Mouse (Mus musculus) midbrain, postnatal 0 days (tissue): ENCODE results near the gene Tctex1d2. TPM values are rescaled to one million over a fixed set of nuclear protein-coding genes. Genes with fewer than 3 reads are reported as not detected.
"Not testable (repeated sequence)": the region's sequence is repeated elsewhere in the genome, so short reads cannot be mapped to it uniquely, and the experiment has no call there.

Experiments used
- ATAC-seq: fragments of 200-750 bp; cut with Nextera tagmentation; 2 replicates; pipeline ENCODE4 v1.8.0; 2017; ENCODE audit warnings: moderate number of reproducible peaks, mild to moderate bottlenecking, moderate TSS enrichment, moderate library complexity; ENCODE audit not compliant: low FRiP score
- DNase-seq: peaks from one replicate; pipeline ENCODE4 v3.0.0-alpha.2; 2015; ENCODE audit warnings: low spot score
- H3K27ac ChIP-seq: fragments of 300-500 bp; sonication (generic); 2 replicates; pipeline ENCODE4 v1.5.1; 2014; ENCODE audit warnings: low read depth, mild to moderate bottlenecking, low read length, mixed read lengths
- H3K27me3 ChIP-seq: fragments of 300-500 bp; sonication (generic); 2 replicates; pipeline ENCODE4 v1.6.1; 2014; ENCODE audit warnings: low read length, control low read depth, mixed read lengths; ENCODE audit not compliant: insufficient read depth
- H3K36me3 ChIP-seq: fragments of 300-500 bp; sonication (generic); 2 replicates; pipeline ENCODE4 v1.6.1; 2014; ENCODE audit warnings: low read length, control low read depth, mixed read lengths; ENCODE audit not compliant: insufficient read depth
- H3K4me1 ChIP-seq: fragments of 300-500 bp; sonication (generic); 2 replicates; pipeline ENCODE4 v1.6.1; 2014; ENCODE audit warnings: mild to moderate bottlenecking, control low read depth, antibody characterized with exemption, low read length, mixed read lengths; ENCODE audit not compliant: insufficient read depth
- H3K4me2 ChIP-seq: fragments of 300-500 bp; sonication (generic); 2 replicates; pipeline ENCODE4 v1.6.1; 2014; ENCODE audit warnings: low read depth, mild to moderate bottlenecking, low read length, mixed read lengths; ENCODE audit not compliant: poor library complexity, severe bottlenecking
- H3K4me3 ChIP-seq: fragments of 300-500 bp; sonication (generic); 2 replicates; pipeline ENCODE4 v1.5.1; 2014; ENCODE audit warnings: low read depth, mild to moderate bottlenecking, low read length, moderate library complexity
- H3K9ac ChIP-seq: fragments of 300-500 bp; sonication (generic); replicated peaks from 2 replicates; pipeline ENCODE4 v1.6.1; 2014; ENCODE audit warnings: mild to moderate bottlenecking, low read length, moderate library complexity, mixed read lengths; ENCODE audit not compliant: poor library complexity, severe bottlenecking
- H3K9me3 ChIP-seq: fragments of 300-500 bp; sonication (generic); 2 replicates; pipeline ENCODE4 v1.6.1; 2016; ENCODE audit warnings: low read length, control low read depth
- CTCF ChIP-seq: IDR thresholded peaks from 2 replicates; pipeline ENCODE4 v1.5.1; 2016; ENCODE audit warnings: antibody characterized with exemption, mild to moderate bottlenecking
- WGBS: fragments of 180-500 bp; shearing (Covaris S2); extraction: QIAGEN DNeasy Blood & Tissue Kit; methylation state at CpG from one replicate; pipeline ENCODE4 v1.1.7; 2014; 5-methylcytosine and 5-hydroxymethylcytosine counted together
- polyA plus RNA-seq: library from polyadenylated mRNA; unstranded; fragments of >200 nt; fragmentation: Nextera tagmentation; extraction: Ambion mirVana; gene quantifications from 2 replicates; pipeline ENCODE4 v1.2.1, GENCODE M21; 2015
- total RNA-seq: library from RNA; depleted of rRNA; stranded (reverse); fragments of >200 nt; gene quantifications from 2 replicates; pipeline ENCODE4 v1.2.3, GENCODE M21; 2014

Tctex1d2 gene
- total and polyA plus RNA-seq, 2 experiments from 2014 or later = 18.1 to 56.7 TPM

DNA sequence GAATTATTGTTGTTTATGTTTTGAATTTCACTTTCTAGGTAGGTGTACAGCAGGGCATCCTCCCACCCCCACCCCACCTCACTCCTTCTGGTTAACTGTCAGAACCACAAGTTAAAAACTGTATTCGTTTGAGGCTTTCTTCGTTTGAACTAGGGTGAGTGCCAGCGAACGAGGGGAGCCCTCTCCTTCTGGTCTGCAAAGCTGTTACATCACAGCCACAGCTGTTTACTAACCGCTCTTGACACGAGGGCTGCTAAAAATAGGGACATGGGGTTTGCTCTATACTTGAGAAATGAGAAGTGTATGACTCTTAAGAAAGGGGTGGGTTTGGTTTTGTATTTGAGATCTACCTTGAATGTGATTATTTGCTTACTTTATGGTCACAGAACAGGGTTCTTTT is 14.6 kb downstream of the Tctex1d2 start:
- DNase-seq = no peak
- 67% methylated on average over 6 of the region's 6 CpGs for WGBS

DNA sequence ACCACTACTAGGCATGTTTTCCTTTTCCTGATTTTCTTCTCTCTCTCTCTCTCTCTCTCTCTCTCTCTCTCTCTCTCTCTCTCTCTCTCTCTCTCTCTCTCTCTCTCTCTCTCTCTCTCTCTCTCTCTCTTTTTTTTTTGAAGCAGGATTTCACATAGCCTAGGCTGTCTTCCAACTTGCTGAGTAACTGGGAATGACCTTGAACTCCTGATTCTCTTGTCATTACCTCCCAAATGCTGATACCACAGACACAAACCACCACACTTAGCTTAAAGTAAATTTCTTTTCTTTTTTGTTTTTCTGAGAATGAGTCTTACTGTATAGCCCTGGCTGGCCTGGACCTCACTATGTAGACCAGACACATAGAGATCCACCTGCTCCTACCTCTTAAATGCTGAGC is 15.2 kb downstream of the Tctex1d2 start:
- peaks cover 4% of the 10 kb centered on the region; the same call in 1 of the 2 replicates for H3K4me1 ChIP-seq
- no peak overlapping the region for H3K27ac ChIP-seq
- ATAC-seq = no peak
- DNase-seq = no peak
- H3K9ac ChIP-seq = no peak overlapping the region
- no peak overlapping the region for H3K4me2 ChIP-seq
- H3K27me3 ChIP-seq = no peaks in the 10 kb centered on the region
- no peak overlapping the region for H3K4me3 ChIP-seq
- no peak for TF ChIP-seq CTCF
- H3K9me3 ChIP-seq = no peaks in the 10 kb centered on the region
- H3K36me3 ChIP-seq = no peaks in the 10 kb centered on the region

More for the DNA sequence above, 14.6 kb downstream of the Tctex1d2 start:
- no peak overlapping the region for H3K27ac ChIP-seq
- H3K4me1 ChIP-seq = peaks cover 5% of the 10 kb centered on the region; the same call in 1 of the 2 replicates
- no peak for TF ChIP-seq CTCF
- H3K4me3 ChIP-seq = no peak overlapping the region
- H3K27me3 ChIP-seq = no peaks in the 10 kb centered on the region
- no peaks in the 10 kb centered on the region for H3K36me3 ChIP-seq
- no peaks in the 10 kb centered on the region for H3K9me3 ChIP-seq
- no peak overlapping the region for H3K4me2 ChIP-seq
- H3K9ac ChIP-seq = no peak overlapping the region
- ATAC-seq = no peak

DNA sequence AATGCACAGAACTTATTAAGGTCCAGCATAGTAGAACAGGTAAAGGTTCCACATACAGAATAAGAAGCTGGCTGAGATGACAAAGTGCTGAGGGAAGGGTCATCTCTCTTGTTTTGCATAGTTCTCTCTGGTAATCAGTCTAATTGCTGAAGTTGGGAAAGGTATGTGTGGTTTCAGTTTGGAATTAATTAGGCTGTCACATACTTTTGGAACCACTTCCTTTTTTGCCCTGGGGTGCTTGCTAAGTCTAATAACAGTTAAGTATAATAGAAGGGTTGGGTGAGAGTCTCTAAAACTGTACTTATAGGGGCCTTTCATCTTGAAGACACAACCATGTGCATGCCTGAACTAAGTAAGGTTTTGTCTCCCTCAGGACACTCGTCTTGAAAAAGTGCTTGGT is 17.2 kb downstream of the Tctex1d2 start:
- no peak for ATAC-seq
- Histone ChIP-seq H3K27ac (no peak overlapping the region), H3K9ac (no peak overlapping the region), H3K36me3 (no peaks in the 10 kb centered on the region), H3K4me3 (no peak overlapping the region), H3K27me3 (no peaks in the 10 kb centered on the region), H3K4me1 (0 out of 2 replicates have a peak, but pooled peaks cover 3% of the 10 kb centered on the region), H3K9me3 (no peaks in the 10 kb centered on the region), H3K4me2 (no peak overlapping the region)
- WGBS = 83% methylated on average over 1 of the region's 1 CpGs
- no peak for TF ChIP-seq CTCF
- no peak for DNase-seq

DNA sequence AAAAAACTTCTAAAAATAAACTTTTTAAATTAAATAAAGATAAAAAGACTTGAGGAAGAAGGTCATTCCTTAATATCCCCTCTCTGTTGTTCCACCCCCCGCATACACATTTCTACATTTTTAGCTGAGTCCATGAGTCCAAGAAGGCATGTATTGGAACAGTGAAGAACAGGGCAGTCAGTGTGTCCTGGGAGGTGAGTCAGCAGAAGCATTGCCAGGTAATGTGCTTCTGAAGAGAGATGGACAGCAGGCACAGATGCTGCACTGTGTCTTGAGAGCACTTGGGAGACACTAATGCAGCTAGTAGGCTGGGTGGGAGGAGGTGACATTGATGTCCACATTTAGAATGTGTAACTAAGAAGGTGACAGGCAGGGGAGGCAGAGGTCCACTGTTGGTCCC is 17.8 kb downstream of the Tctex1d2 start:
- Histone ChIP-seq H3K4me2 (no peak overlapping the region), H3K4me3 (no peak overlapping the region), H3K4me1 (no peaks in the 10 kb centered on the region), H3K27ac (no peak overlapping the region), H3K27me3 (no peaks in the 10 kb centered on the region), H3K9me3 (no peaks in the 10 kb centered on the region), H3K9ac (no peak overlapping the region), H3K36me3 (no peaks in the 10 kb centered on the region)
- TF ChIP-seq CTCF = no peak
- DNase-seq = no peak
- no peak for ATAC-seq
- WGBS = 98% methylated on average over 1 of the region's 1 CpGs

DNA sequence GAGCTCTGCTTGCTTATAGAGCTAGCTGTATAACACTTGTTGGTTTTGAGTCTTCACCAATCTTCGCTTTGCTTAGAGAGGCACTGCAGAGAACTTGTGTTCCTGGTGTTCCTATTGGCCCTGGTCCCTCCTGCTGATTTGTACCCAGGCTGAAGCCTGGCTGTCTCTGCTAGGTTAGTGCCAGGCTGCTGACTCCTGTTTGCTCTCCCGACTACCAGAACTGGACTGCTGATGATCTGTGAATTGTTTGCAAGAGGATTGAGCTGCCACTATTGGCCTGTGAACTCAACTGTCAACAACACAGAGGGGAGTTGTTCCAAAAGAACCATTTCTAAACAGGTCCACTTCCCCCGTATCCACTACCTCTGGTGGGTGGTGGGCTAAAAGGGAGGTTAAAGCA is 21.9 kb downstream of the Tctex1d2 start:
- ATAC-seq = no peak
- H3K36me3 ChIP-seq = no peaks in the 10 kb centered on the region
- no peak overlapping the region for H3K4me2 ChIP-seq
- H3K9me3 ChIP-seq = no peaks in the 10 kb centered on the region
- no peaks in the 10 kb centered on the region for H3K4me1 ChIP-seq
- DNase-seq = no peak
- 87% methylated on average over 3 of the region's 3 CpGs for WGBS
- H3K4me3 ChIP-seq = no peak overlapping the region
- no peak overlapping the region for H3K9ac ChIP-seq
- H3K27me3 ChIP-seq = no peaks in the 10 kb centered on the region
- H3K27ac ChIP-seq = no peak overlapping the region
- TF ChIP-seq CTCF = no peak

DNA sequence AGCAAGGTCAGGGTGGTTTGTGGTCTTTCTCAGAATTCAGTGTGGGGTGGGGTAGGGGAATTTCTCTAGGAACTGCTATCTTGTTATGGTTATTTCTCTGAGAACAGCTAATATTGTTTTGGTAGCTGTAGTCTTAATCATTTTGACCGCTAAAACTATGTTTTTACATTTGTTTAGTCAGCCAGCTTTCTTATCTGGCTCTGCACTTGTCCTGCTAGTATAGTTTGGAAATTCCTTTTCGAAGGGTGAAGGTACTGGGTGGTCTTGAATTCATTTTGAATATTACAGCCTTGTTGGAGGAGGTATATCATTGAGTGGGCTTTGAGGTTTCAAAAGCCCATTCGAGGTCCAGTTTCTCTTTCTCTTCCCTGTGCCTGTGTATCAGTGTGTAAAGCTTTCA is 25.1 kb downstream of the Tctex1d2 start:
- H3K36me3 ChIP-seq, DNase-seq, H3K9me3 ChIP-seq, H3K4me3 ChIP-seq, ATAC-seq, H3K4me1 ChIP-seq, H3K4me2 ChIP-seq, H3K27ac ChIP-seq, H3K9ac ChIP-seq, H3K27me3 ChIP-seq: not testable (repeated sequence)
- 87% methylated on average over 3 of the region's 3 CpGs for WGBS
